Comparison of ENCODE assay signal across 26 mouse cellular contexts in genomic region chr7:55539827-55540320, GRCm38 (mm10).
DNase-seq lines count a peak whose midpoint lies in the region; ATAC-seq and TF ChIP-seq lines count a peak whose summit lies in the region.
"Had no signal": no experiment of that assay in that cellular context is flagged by ENCODE, and none has a peak within 500 bp of the region (broad histone marks: within the 10 kb centered on the region; RNA-seq: fewer than 3 reads in every experiment).

No protein-coding gene starts in this region.

- H3K4me1 ChIP-seq in liver, postnatal 0 days (ENCODE audit: insufficient read depth): no peaks in the 10 kb centered on the region
- H3K4me1 ChIP-seq: embryonic facial prominence, embryonic 15.5 days; forebrain, embryonic 12.5 days; forebrain, embryonic 15.5 days; heart, embryonic 10.5 days; heart, embryonic 13.5 days; hindbrain, embryonic 12.5 days had no signal

- H3K27ac ChIP-seq in liver, postnatal 0 days (ENCODE audit: low read depth): no peak overlapping the region
- H3K27ac ChIP-seq: embryonic facial prominence, embryonic 15.5 days; forebrain, embryonic 12.5 days; forebrain, embryonic 15.5 days; heart, adult 2 months; heart, embryonic 10.5 days; heart, embryonic 13.5 days; hindbrain, embryonic 12.5 days had no signal

- H3K36me3 ChIP-seq in liver, postnatal 0 days (replicated peaks; ENCODE audit: insufficient read depth, low read length): no peaks in the 10 kb centered on the region
- H3K36me3 ChIP-seq: embryonic facial prominence, embryonic 15.5 days; forebrain, embryonic 12.5 days; forebrain, embryonic 15.5 days; heart, embryonic 10.5 days; heart, embryonic 13.5 days; hindbrain, embryonic 12.5 days had no signal

- no peak overlapping the region for H3K9ac ChIP-seq in liver, postnatal 0 days (replicated peaks)
- H3K9ac ChIP-seq: embryonic facial prominence, embryonic 15.5 days; forebrain, embryonic 12.5 days; forebrain, embryonic 15.5 days; heart, embryonic 13.5 days; hindbrain, embryonic 12.5 days had no signal

- no peak overlapping the region for H3K4me3 ChIP-seq in liver, postnatal 0 days (ENCODE audit: low read depth, low read length)
- H3K4me3 ChIP-seq: embryonic facial prominence, embryonic 15.5 days; forebrain, embryonic 12.5 days; forebrain, embryonic 15.5 days; heart, adult 2 months; heart, embryonic 10.5 days; heart, embryonic 13.5 days; hindbrain, embryonic 12.5 days had no signal

- no peak for ATAC-seq in liver, postnatal 0 days
- ATAC-seq: forebrain, embryonic 15.5 days; hindbrain, embryonic 16.5 days; inflammation-experienced regulatory T-cells, adult 6 months; intestine, embryonic 16.5 days had no signal

- no peak overlapping the region for H3K4me2 ChIP-seq in liver, postnatal 0 days (ENCODE audit: low read depth, low read length)
- H3K4me2 ChIP-seq: embryonic facial prominence, embryonic 15.5 days; forebrain, embryonic 12.5 days; forebrain, embryonic 15.5 days; heart, embryonic 13.5 days; hindbrain, embryonic 12.5 days had no signal

- no peak for TF ChIP-seq CTCF in liver, postnatal 0 days (IDR thresholded peaks at IDR 0.05; ENCODE audit: low read depth)

- TF ChIP-seq EP300 in liver, postnatal 0 days (IDR thresholded peaks at IDR 0.05; ENCODE audit: low read depth): no peak

- DNase-seq in 3134 (ENCODE audit: extremely low read depth, insufficient read length, low spot score): peak; percentile 30
- peak; percentile 83 for DNase-seq in 3T3-L1 (ENCODE audit: low read depth, low spot score)
- peak; percentile 92 for DNase-seq in Muller cell, postnatal 12 days (ENCODE audit: inconsistent ontology term)
- DNase-seq in fibroblast of lung, adult 2 months (ENCODE audit: low read depth): peak; percentile 7
- DNase-seq in liver: no peak
- DNase-seq in liver, postnatal 0 days: no peak
- DNase-seq: adrenal gland, adult 2 months; adrenal gland, postnatal 14 days; cerebellum, adult 11-12 months; cerebellum, adult 8-10 months; cerebellum, postnatal 10 days; cerebellum, postnatal 36 days; embryo, embryonic 11 days; gastrocnemius, postnatal 10 days; gastrocnemius, postnatal 36 days; heart, adult 2 months; kidney, adult 18-20 months had no signal

- H3K27me3 ChIP-seq in liver, postnatal 0 days (ENCODE audit: insufficient read depth, low read length): no peaks in the 10 kb centered on the region
- H3K27me3 ChIP-seq: embryonic facial prominence, embryonic 15.5 days; forebrain, embryonic 12.5 days; forebrain, embryonic 15.5 days; heart, embryonic 13.5 days; hindbrain, embryonic 12.5 days had no signal

- 71% methylated on average over 4 of the region's 4 CpGs for WGBS in liver, postnatal 0 days (ENCODE audit: insufficient replicate concordance)

- no peaks in the 10 kb centered on the region for H3K9me3 ChIP-seq in liver, postnatal 0 days (ENCODE audit: low read length)
- H3K9me3 ChIP-seq: embryonic facial prominence, embryonic 15.5 days; forebrain, embryonic 12.5 days; forebrain, embryonic 15.5 days; heart, embryonic 10.5 days; heart, embryonic 13.5 days; hindbrain, embryonic 12.5 days had no signal

Comparison
In these comparisons a context has a peak if more than half of its experiments do, and no peak if none do; other contexts are left out.
1. DNase-seq: peak in 3134 (single experiment), 3T3-L1 (single experiment), Muller cell, postnatal 12 days (single experiment) and fibroblast of lung, adult 2 months (single experiment); none in liver (single experiment) and liver, postnatal 0 days (single experiment).